Mouse (Mus musculus) liver, postnatal 0 days (tissue): ENCODE measurements at regions not wholly inside any gene's neighbourhood (a gene's known extent, or its start where the extent isn't known, plus 50 kb on each side); places are given as distances from the start of the nearest gene placed in this dataset.

Experiments
- ATAC-seq: fragments of 200-750 bp; cut with Nextera tagmentation; 2 replicates; pipeline ENCODE4 v1.8.0; 2017; ENCODE audit warnings: mild to moderate bottlenecking, moderate library complexity
- DNase-seq: peaks from one replicate; pipeline ENCODE4 v3.0.0-alpha.2; 2016
- H3K27ac ChIP-seq: fragments of 300-500 bp; sonication (generic); 2 replicates; pipeline ENCODE4 v1.5.1; 2014; ENCODE audit warnings: antibody characterized with exemption, moderate library complexity, mild to moderate bottlenecking, low read depth
- H3K27me3 ChIP-seq: fragments of 300-500 bp; sonication (generic); 2 replicates; pipeline ENCODE4 v1.6.1; 2014; ENCODE audit warnings: low read length, control low read depth, mixed read lengths; ENCODE audit not compliant: insufficient read depth
- H3K36me3 ChIP-seq: fragments of 300-500 bp; sonication (generic); replicated peaks from 2 replicates; pipeline ENCODE4 v1.6.1; 2014; ENCODE audit warnings: mild to moderate bottlenecking, control low read depth, low read length, moderate library complexity, mixed read lengths; ENCODE audit not compliant: insufficient read depth
- H3K4me1 ChIP-seq: fragments of 300-500 bp; sonication (generic); 2 replicates; pipeline ENCODE4 v1.6.1; 2014; ENCODE audit warnings: antibody characterized with exemption, mild to moderate bottlenecking, control low read depth; ENCODE audit not compliant: insufficient read depth
- H3K4me2 ChIP-seq: fragments of 300-500 bp; sonication (generic); 2 replicates; pipeline ENCODE4 v1.6.1; 2014; ENCODE audit warnings: low read depth, mild to moderate bottlenecking, low read length, moderate library complexity, mixed read lengths
- H3K4me3 ChIP-seq: fragments of 300-500 bp; sonication (generic); 2 replicates; pipeline ENCODE4 v1.5.1; 2014; ENCODE audit warnings: low read depth, low read length
- H3K9ac ChIP-seq: fragments of 300-500 bp; sonication (generic); replicated peaks from 2 replicates; pipeline ENCODE4 v1.6.1; 2014; ENCODE audit warnings: mild to moderate bottlenecking, moderate library complexity
- H3K9me3 ChIP-seq: fragments of 300-500 bp; sonication (generic); 2 replicates; pipeline ENCODE4 v1.6.1; 2016; ENCODE audit warnings: mild to moderate bottlenecking, control low read depth, low read length, mixed read lengths
- CTCF ChIP-seq: sonication (generic); IDR thresholded peaks from 2 replicates; pipeline ENCODE4 v1.5.1; 2016; ENCODE audit warnings: antibody characterized with exemption, low read depth
- EP300 ChIP-seq: IDR thresholded peaks from 2 replicates; pipeline ENCODE4 v1.6.1; 2016; ENCODE audit warnings: antibody characterized with exemption, low read depth, mild to moderate bottlenecking
- WGBS: fragments of 180-500 bp; shearing (Covaris S2); extraction: QIAGEN DNeasy Blood & Tissue Kit; methylation state at CpG from one replicate; pipeline ENCODE4 v1.1.7; 2014; ENCODE audit not compliant: insufficient replicate concordance; 5-methylcytosine and 5-hydroxymethylcytosine counted together

- DNase-seq (no peak), ATAC-seq (no peak)
- Histone ChIP-seq H3K27ac (no peak overlapping the region), H3K36me3 (no peaks in the 10 kb centered on the region), H3K9me3 (no peaks in the 10 kb centered on the region), H3K4me1 (no peaks in the 10 kb centered on the region), H3K4me3 (no peak overlapping the region), H3K27me3 (no peaks in the 10 kb centered on the region), H3K4me2 (no peak overlapping the region), H3K9ac (no peak overlapping the region)
- TF ChIP-seq EP300, result no peak
- no peak for TF ChIP-seq CTCF
- 67% methylated on average over 13 of the region's 13 CpGs for WGBS
Measured at GRCm38 (mm10) chr12:29141132-29141531, 387.1 kb upstream of the Myt1l start.

GRCm38 (mm10) chr12:29141855-29142254 lies 386.3 kb upstream of the Myt1l start:
- 83% methylated on average over 8 of the region's 8 CpGs for WGBS
- ATAC-seq, result no peak
- no peak overlapping the region for H3K4me2 ChIP-seq

GRCm38 (mm10) chr12:29143297-29143696 lies 384.9 kb upstream of the Myt1l start:
- Histone ChIP-seq H3K4me3 (no peak overlapping the region), H3K27ac (no peak overlapping the region), H3K9me3 (no peaks in the 10 kb centered on the region), H3K27me3 (no peaks in the 10 kb centered on the region), H3K4me1 (no peaks in the 10 kb centered on the region), H3K4me2 (no peak overlapping the region), H3K36me3 (no peaks in the 10 kb centered on the region), H3K9ac (no peak overlapping the region)
- ATAC-seq (no peak), DNase-seq (no peak)
- TF ChIP-seq CTCF, result no peak
- 54% methylated on average over 8 of the region's 8 CpGs for WGBS

More at GRCm38 (mm10) chr12:29141855-29142254, 386.3 kb upstream of the Myt1l start:
- Histone ChIP-seq H3K27ac (no peak overlapping the region), H3K36me3 (no peaks in the 10 kb centered on the region), H3K9me3 (no peaks in the 10 kb centered on the region), H3K27me3 (no peaks in the 10 kb centered on the region), H3K4me3 (no peak overlapping the region), H3K4me1 (no peaks in the 10 kb centered on the region), H3K9ac (no peak overlapping the region)
- no peak for DNase-seq
- TF ChIP-seq EP300, result no peak
- TF ChIP-seq CTCF, result no peak

GRCm38 (mm10) chr12:29160920-29161319 lies 367.3 kb upstream of the Myt1l start:
- Histone ChIP-seq H3K4me3 (no peak overlapping the region), H3K36me3 (no peaks in the 10 kb centered on the region), H3K9ac (no peak overlapping the region), H3K27ac (no peak overlapping the region), H3K4me2 (no peak overlapping the region), H3K4me1 (no peaks in the 10 kb centered on the region), H3K27me3 (no peaks in the 10 kb centered on the region), H3K9me3 (no peaks in the 10 kb centered on the region)
- no peak for TF ChIP-seq CTCF
- no peak for TF ChIP-seq EP300
- DNase-seq (no peak), ATAC-seq (no peak)
- WGBS, result 67% methylated on average over 1 of the region's 1 CpGs

- Histone ChIP-seq H3K9ac (no peak overlapping the region), H3K27me3 (no peaks in the 10 kb centered on the region), H3K27ac (no peak overlapping the region), H3K4me1 (no peaks in the 10 kb centered on the region), H3K4me3 (no peak overlapping the region), H3K36me3 (no peaks in the 10 kb centered on the region), H3K4me2 (no peak overlapping the region), H3K9me3 (no peaks in the 10 kb centered on the region)
- no peak for ATAC-seq
- WGBS, result 34% methylated on average over 2 of the region's 2 CpGs
- no peak for DNase-seq
- TF ChIP-seq CTCF, result no peak
- no peak for TF ChIP-seq EP300
Measured at GRCm38 (mm10) chr12:29161546-29161945, 366.6 kb upstream of the Myt1l start.

GRCm38 (mm10) chr12:29164701-29165100 lies 363.5 kb upstream of the Myt1l start:
- no peak for DNase-seq
- Histone ChIP-seq H3K4me1 (no peaks in the 10 kb centered on the region), H3K9ac (no peak overlapping the region), H3K27ac (no peak overlapping the region), H3K27me3 (no peaks in the 10 kb centered on the region), H3K4me2 (no peak overlapping the region), H3K9me3 (no peaks in the 10 kb centered on the region), H3K4me3 (no peak overlapping the region), H3K36me3 (no peaks in the 10 kb centered on the region)
- no peak for ATAC-seq
- TF ChIP-seq EP300 (no peak), CTCF (no peak)
- WGBS, result 67% methylated on average over 2 of the region's 2 CpGs

- no peak for DNase-seq
- no peak overlapping the region for H3K27ac ChIP-seq
- WGBS, result 47% methylated on average over 2 of the region's 2 CpGs
- no peak overlapping the region for H3K4me2 ChIP-seq
- no peak for TF ChIP-seq CTCF
- no peak for TF ChIP-seq EP300
- no peaks in the 10 kb centered on the region for H3K27me3 ChIP-seq
- no peaks in the 10 kb centered on the region for H3K9me3 ChIP-seq
- H3K36me3 ChIP-seq, result no peaks in the 10 kb centered on the region
- H3K4me1 ChIP-seq, result no peaks in the 10 kb centered on the region
- H3K4me3 ChIP-seq, result no peak overlapping the region
- no peak overlapping the region for H3K9ac ChIP-seq
- no peak for ATAC-seq
Measured at GRCm38 (mm10) chr12:29166316-29166715, 361.9 kb upstream of the Myt1l start.
